Mouse (Mus musculus) frontal cortex, adult 2 months (tissue): ENCODE measurements at regions not wholly inside any gene's neighbourhood (a gene's known extent, or its start where the extent isn't known, plus 50 kb on each side); places are given as distances from the start of the nearest gene placed in this dataset.

Experiments
- DNase-seq, 2 experiments: peaks; one replicate each; pipeline ENCODE4 v3.0.0; 2022; ENCODE audit warnings: low spot score in 1 of 2; ENCODE audit errors: extremely low spot score in 1 of 2

DNA sequence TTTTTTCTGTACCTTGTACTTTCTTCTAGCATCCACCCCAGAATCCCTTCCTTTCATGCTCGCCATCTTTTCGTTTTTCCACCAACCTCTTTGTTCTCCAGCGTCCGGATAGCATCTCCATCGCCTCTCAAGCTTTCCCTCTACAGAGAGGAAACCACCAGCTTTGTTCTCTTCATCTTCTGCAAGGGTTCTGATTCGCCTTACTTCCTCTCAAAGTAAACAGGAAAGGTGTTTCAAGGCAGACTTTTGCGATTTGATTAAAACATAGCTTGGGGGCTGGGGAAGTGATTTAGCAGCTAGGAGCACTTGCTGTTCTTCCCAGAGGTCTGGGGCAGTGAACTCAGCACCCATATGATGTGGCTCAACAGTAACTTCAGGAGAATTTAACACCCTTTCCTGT is 71.4 kb downstream of the Emp1 start:
- no peak for DNase-seq

GRCm38 (mm10) chr6:135436315-135436714 is 74.0 kb downstream of the Emp1 start:
- DNase-seq: peak in 1 of 2 experiments; percentile 38

- no peak for DNase-seq
Observed at GRCm38 (mm10) chr6:135438271-135438670, 75.9 kb downstream of the Emp1 start.

- peak in 1 of 2 experiments; percentile 81 for DNase-seq
Observed at GRCm38 (mm10) chr6:135441126-135441871, 79.0 kb downstream of the Emp1 start.

DNA sequence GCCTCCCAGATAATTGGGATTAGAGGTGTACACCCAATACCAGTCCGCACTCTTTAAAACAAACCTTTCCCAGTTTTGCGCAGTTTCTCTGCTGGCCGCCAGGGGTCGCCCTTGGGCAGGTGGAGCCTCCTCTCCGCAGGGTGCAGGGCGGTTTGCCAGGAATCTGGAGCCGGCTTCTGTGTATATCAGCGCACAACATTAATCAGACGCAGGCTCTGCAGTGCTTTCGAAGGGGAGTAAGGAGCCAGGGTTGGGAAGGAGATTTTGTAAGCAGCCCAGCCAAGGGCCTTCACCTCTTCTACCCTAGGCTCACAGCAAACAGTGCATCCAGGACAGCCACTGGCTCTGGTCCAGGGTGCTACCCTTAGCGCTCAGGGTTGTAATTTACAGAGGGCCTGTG is 82.3 kb downstream of the Emp1 start:
- DNase-seq: peak; percentile 68 to 95

GRCm38 (mm10) chr6:135445070-135445469 is 82.7 kb downstream of the Emp1 start:
- no peak for DNase-seq

- no peak for DNase-seq
Observed at GRCm38 (mm10) chr6:135447801-135448200, 85.5 kb downstream of the Emp1 start.

DNA sequence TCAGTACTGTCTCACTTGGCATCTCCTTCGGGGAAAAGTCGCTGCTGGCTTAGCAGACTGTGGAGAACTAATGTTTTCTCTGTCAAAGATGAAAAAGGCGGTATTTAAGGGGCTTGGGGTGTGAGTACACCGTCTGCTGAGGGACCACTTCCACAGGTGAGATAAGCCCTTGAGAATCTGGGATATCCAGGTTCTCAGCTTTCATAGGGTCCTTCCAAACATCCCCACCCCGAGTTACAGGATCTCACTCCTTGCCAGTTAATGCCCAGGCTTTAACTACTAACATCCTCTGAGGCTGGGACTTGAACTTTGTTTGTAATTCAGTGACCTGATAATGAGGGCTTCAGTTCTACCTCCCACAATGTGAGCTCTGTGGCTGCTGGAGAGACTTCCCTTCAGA is 86.9 kb downstream of the Emp1 start:
- DNase-seq: no peak

- no peak for DNase-seq
Observed at GRCm38 (mm10) chr6:135450573-135450972, 88.2 kb downstream of the Emp1 start.

- peak in 1 of 2 experiments; percentile 48 for DNase-seq
Observed at GRCm38 (mm10) chr6:135451165-135451797, 88.9 kb downstream of the Emp1 start.

GRCm38 (mm10) chr6:135453041-135453440 is 90.7 kb downstream of the Emp1 start:
- DNase-seq: no peak

DNA sequence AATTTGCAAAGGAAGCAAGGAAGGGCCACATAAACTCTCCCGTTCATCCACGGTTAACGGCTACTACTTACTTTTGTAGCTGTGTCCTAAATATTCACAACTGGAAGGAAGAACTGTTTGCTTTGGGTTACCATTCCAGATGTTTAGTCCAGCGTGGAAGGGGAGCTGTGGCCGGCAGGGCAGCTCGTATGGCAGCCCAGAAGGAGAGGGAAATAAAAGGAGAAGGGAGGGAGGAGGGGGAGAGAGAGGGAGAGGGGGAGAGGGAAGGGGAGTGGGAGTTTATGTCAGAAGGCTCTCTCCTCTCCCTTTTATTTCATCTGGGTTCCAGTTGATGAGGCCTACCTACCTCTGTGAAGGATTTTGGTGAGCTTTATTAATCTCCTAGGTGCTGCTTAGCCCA is 110.2 kb downstream of the Emp1 start:
- no peak for DNase-seq

- DNase-seq: no peak
Observed at GRCm38 (mm10) chr6:135473146-135473545, 110.8 kb downstream of the Emp1 start.

DNA sequence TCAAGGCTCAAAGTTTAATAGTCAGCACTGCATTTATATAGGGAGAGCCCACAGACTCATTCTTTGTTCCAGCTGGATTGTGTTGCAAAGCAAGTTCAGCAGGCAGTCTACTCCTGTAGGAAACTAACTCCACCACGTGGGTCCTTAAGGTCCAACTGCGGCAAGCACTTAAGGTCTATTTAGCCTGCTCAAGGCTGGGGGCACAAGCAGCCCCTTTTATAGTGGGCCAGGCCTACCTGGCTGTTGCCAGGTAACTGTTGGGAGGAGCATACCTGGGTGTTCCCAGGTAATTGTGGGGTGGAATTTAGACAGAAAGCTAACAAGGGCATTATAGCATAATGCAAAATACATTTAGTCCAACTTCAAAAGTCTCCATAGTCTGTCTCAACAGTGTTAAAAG is 126.5 kb downstream of the Emp1 start:
- DNase-seq: no peak

- peak in 1 of 2 experiments; percentile 19 for DNase-seq
Observed at GRCm38 (mm10) chr6:135493983-135494382, 131.6 kb downstream of the Emp1 start.

DNA sequence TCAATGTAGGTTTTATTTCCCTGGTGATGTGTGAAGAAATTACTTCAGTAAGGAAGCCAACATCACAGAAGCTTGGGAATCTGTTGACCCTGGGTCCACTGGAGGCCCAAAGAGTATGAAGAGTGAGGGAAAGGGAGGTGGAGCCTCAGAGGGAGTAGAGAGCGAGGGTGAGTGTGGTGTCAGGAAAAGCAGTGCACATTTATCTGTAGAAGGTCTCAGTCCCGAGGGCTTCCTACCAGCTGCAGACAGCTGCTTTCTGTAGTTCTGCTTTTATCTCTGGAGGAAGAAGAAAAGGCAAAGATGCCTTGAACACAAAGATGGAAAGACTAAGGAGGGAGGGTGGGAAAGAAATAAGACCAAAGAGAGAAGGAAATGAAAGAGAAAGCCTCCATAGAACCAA is 133.5 kb downstream of the Emp1 start:
- no peak for DNase-seq

GRCm38 (mm10) chr6:135498592-135498991 is 136.2 kb downstream of the Emp1 start:
- DNase-seq: no peak

DNA sequence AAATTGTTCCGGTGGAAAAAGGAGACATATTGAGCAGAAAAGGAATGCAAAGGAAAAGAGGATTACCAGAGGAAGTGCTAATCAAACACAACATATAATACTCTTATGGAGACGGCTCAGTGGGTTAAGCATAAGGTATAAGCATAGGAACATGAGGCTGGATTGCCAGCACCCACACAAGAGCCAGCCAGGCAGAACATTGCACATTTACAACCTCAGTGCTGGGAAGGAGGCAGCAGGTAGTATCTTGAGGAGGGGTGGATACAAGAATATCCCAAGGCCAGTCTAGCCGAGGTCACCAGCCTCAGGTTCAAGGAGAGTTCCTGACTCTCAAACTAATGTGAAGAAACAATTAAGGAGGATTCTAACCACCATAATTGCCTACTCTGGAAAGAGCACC is 138.0 kb downstream of the Emp1 start:
- no peak for DNase-seq

- no peak for DNase-seq
Observed at GRCm38 (mm10) chr6:135501791-135502190, 139.4 kb downstream of the Emp1 start.

DNA sequence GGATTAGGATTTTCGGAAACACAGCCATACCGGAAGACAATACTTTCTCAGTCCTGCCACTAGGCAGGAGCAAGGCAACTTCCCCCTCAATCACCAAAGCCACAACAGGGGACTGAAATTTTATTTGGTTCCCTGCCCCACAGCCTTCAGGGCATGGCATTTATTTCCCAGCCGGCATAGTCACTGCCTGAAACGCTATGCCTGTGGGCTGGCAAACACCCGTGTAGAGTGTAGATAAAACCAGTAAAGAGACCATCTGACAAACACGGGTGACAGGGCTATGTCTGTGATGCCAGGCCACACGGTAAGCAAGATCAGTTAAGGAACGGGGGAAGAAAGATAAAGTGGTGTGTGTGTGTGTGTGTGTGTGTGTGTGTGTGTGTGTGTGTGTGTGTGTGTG is 140.1 kb downstream of the Emp1 start:
- DNase-seq: no peak

DNA sequence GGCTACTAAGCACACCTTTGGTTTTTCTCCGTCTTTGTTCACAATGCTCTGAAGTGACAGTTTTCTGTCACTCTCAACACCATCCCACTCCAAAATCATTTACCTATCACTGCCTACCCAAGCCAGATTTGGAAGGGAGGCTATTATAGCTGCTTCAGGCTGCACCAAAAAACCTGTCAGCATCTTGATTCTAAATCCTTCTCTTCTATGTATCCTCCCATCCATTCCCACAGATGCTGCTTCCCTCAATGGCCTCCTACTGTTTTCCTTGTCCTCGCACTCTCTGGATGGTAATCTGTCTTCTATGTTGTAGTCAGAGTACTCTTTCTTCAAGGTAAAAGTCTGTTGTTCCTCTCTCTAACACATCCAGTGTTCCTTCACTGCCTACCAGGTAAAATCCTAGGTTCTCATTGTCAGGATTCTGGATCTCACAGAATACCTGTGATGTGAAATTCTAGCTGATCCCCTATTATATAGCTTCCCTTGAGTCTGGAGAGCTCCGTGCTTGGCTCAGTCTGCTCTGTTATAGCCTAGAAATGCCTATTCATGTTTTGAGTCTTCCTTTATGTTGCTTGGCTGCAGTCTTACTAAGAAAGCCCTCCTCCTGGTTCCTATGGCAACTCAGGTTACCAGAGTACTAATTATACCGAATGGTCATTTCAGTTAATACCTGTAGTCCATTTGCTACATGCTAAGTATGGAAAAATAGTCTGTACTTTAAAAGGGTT is 156.5 kb downstream of the Emp1 start:
- no peak for DNase-seq

GRCm38 (mm10) chr6:135519438-135519803 is 157.1 kb downstream of the Emp1 start:
- DNase-seq: no peak
